Mouse (Mus musculus) liver, embryonic 11.5 days (tissue): Measurements from ENCODE around the gene Inpp5a. TPM values are rescaled to one million over a fixed set of nuclear protein-coding genes. Genes with fewer than 3 reads are reported as not detected.
A peak's percentile ranks its signal among the peaks of the same experiment; 100 is the strongest.

Source experiments
- ATAC-seq: fragments of 200-750 bp; cut with Nextera tagmentation; replicated peaks from 2 replicates; pipeline ENCODE4 v1.8.0; 2017; ENCODE audit warnings: moderate number of reproducible peaks, mild to moderate bottlenecking, moderate TSS enrichment, moderate library complexity; ENCODE audit not compliant: low FRiP score
- DNase-seq: peaks from one replicate; pipeline ENCODE4 v3.0.0-alpha.2; 2017; ENCODE audit warnings: low spot score
- H3K27ac ChIP-seq: fragments of 300-500 bp; sonication (generic); 2 replicates; pipeline ENCODE4 v1.5.1; 2014; ENCODE audit warnings: mild to moderate bottlenecking, low read depth, low read length, control low read depth
- H3K27me3 ChIP-seq: fragments of 300-500 bp; sonication (generic); replicated peaks from 2 replicates; pipeline ENCODE4 v1.6.1; 2014; ENCODE audit warnings: low read length, mixed read lengths; ENCODE audit not compliant: control insufficient read depth, insufficient read depth
- H3K36me3 ChIP-seq: fragments of 300-500 bp; sonication (generic); 2 replicates; pipeline ENCODE4 v1.6.1; 2014; ENCODE audit warnings: mild to moderate bottlenecking, low read length, moderate library complexity, mixed read lengths; ENCODE audit not compliant: control insufficient read depth, insufficient read depth
- H3K4me1 ChIP-seq: fragments of 300-500 bp; sonication (generic); replicated peaks from 2 replicates; pipeline ENCODE4 v1.6.1; 2014; ENCODE audit warnings: low read length, mixed read lengths; ENCODE audit not compliant: control insufficient read depth, insufficient read depth
- H3K4me2 ChIP-seq: fragments of 300-500 bp; sonication (generic); 2 replicates; pipeline ENCODE4 v1.6.1; 2014; ENCODE audit warnings: mild to moderate bottlenecking, control low read depth, moderate library complexity
- H3K4me3 ChIP-seq: fragments of 300-500 bp; sonication (generic); 2 replicates; pipeline ENCODE4 v1.5.1; 2014; ENCODE audit warnings: low read depth, low read length, control low read depth
- H3K9ac ChIP-seq: fragments of 300-500 bp; sonication (generic); 2 replicates; pipeline ENCODE4 v1.6.1; 2014; ENCODE audit warnings: low read depth, low read length, control low read depth
- H3K9me3 ChIP-seq: fragments of 300-500 bp; sonication (generic); 2 replicates; pipeline ENCODE4 v1.6.1; 2016; ENCODE audit warnings: low read length, inconsistent platforms, mixed read lengths; ENCODE audit not compliant: control insufficient read depth
- WGBS: fragments of 180-500 bp; shearing (Covaris S2); extraction: QIAGEN DNeasy Blood & Tissue Kit; methylation state at CpG from one replicate; pipeline ENCODE4 v1.1.7; 2014; 5-methylcytosine and 5-hydroxymethylcytosine counted together
- polyA plus RNA-seq: library from polyadenylated mRNA; unstranded; fragments of >200 nt; fragmentation: Nextera tagmentation; extraction: Ambion mirVana; gene quantifications from 2 replicates; pipeline ENCODE4 v1.2.1, GENCODE M21; 2014

Inpp5a gene
- polyA plus RNA-seq, 1 experiment from 2014 or later, result 11.8 TPM

DNA sequence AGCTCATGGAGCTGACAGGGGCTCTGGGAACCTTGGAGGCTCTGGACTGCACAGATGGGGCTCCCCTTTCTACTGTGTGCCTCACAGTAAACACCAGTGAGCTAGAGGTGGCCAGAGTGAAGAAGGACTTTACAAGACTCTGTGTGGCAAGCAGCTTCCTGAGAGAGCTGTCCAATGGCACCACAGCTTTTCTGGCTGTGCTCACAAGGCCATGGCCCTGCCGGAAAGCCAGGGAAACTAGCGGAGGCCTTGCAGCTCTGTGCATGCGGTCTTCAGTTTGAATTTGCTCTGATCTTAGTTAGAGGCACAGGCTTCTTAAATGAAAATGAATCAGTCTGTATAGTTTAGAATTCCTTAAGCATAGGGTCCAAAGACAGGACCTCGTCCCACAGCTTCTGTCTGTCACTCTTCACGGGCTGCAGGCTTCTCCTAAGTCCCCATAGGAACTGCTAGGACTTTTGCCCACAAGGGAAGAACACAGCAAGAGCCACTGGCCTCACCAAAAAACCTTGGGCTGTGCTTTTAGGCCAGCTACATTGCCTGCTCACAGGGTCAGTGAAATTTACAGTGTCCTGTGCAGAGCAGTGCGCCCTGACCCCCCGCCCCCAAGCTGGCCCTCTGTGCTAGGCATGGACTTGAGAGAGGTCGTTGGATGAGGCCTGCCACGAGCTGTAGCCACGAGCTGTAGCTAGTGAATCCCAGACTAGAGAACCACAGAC, 78.4 kb downstream of the Inpp5a start:
- H3K36me3 ChIP-seq, result no peaks in the 10 kb centered on the region
- H3K4me1 ChIP-seq, result peaks cover 20% of the 10 kb centered on the region
- no peak overlapping the region for H3K9ac ChIP-seq
- 55% methylated on average over 10 of the region's 10 CpGs for WGBS
- no peak overlapping the region for H3K4me3 ChIP-seq
- peak; percentile 50 for ATAC-seq
- H3K27ac ChIP-seq, result peak overlapping the region; percentile 69
- H3K9me3 ChIP-seq, result no peaks in the 10 kb centered on the region
- peak; percentile 43 for DNase-seq
- H3K4me2 ChIP-seq, result no peak overlapping the region
- no peaks in the 10 kb centered on the region for H3K27me3 ChIP-seq

DNA sequence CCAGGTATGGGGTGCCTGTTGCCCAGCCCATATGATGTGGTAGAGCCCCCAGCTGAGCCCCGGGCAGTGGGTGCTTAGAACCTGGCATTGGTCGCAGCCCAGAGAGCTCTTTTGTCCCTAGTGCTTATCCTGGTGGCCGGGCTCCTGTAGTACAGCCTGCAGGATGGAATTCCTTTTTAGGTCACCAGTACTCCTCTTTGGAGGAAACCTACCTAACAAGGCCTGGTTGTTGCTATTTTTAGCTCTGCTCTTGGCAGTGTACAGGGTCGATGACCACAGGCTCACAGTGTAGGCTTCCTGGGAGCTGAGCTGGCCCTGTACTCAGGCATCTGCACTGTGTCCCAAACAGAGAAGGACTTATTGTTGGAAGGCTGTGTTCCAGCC, 79.0 kb downstream of the Inpp5a start:
- ATAC-seq (no peak), DNase-seq (no peak)
- Histone ChIP-seq H3K9ac (no peak overlapping the region), H3K9me3 (no peaks in the 10 kb centered on the region), H3K36me3 (no peaks in the 10 kb centered on the region), H3K4me1 (peaks cover 22% of the 10 kb centered on the region), H3K27ac (peak overlapping the region; percentile 69; the same call in 1 of the 2 replicates), H3K27me3 (no peaks in the 10 kb centered on the region), H3K4me3 (no peak overlapping the region), H3K4me2 (no peak overlapping the region)
- WGBS, result 62% methylated on average over 4 of the region's 4 CpGs

- Histone ChIP-seq H3K9ac (no peak overlapping the region), H3K36me3 (no peaks in the 10 kb centered on the region), H3K9me3 (no peaks in the 10 kb centered on the region), H3K4me2 (no peak overlapping the region), H3K4me1 (peaks cover 22% of the 10 kb centered on the region), H3K27me3 (no peaks in the 10 kb centered on the region), H3K4me3 (no peak overlapping the region), H3K27ac (no peak overlapping the region)
- WGBS, result 51% methylated on average over 2 of the region's 2 CpGs
- ATAC-seq (no peak), DNase-seq (no peak)
Measured at GRCm38 (mm10) chr7:139468440-139468839, 79.5 kb downstream of the Inpp5a start.

GRCm38 (mm10) chr7:139469457-139469856, 80.5 kb downstream of the Inpp5a start:
- Histone ChIP-seq H3K27me3 (no peaks in the 10 kb centered on the region), H3K36me3 (no peaks in the 10 kb centered on the region), H3K9me3 (no peaks in the 10 kb centered on the region), H3K4me1 (peaks cover 22% of the 10 kb centered on the region), H3K4me3 (no peak overlapping the region), H3K9ac (no peak overlapping the region), H3K27ac (no peak overlapping the region), H3K4me2 (no peak overlapping the region)
- DNase-seq, result no peak
- WGBS, result 81% methylated on average over 4 of the region's 4 CpGs
- ATAC-seq, result no peak

GRCm38 (mm10) chr7:139470481-139470880, 81.6 kb downstream of the Inpp5a start:
- WGBS, result 74% methylated on average over 2 of the region's 2 CpGs
- ATAC-seq, result no peak
- H3K4me1 ChIP-seq, result peaks cover 22% of the 10 kb centered on the region
- H3K4me2 ChIP-seq, result no peak overlapping the region
- H3K4me3 ChIP-seq, result no peak overlapping the region
- H3K9me3 ChIP-seq, result no peaks in the 10 kb centered on the region
- H3K36me3 ChIP-seq, result no peaks in the 10 kb centered on the region
- H3K27ac ChIP-seq, result no peak overlapping the region
- no peak overlapping the region for H3K9ac ChIP-seq
- H3K27me3 ChIP-seq, result no peaks in the 10 kb centered on the region
- DNase-seq, result no peak

DNA sequence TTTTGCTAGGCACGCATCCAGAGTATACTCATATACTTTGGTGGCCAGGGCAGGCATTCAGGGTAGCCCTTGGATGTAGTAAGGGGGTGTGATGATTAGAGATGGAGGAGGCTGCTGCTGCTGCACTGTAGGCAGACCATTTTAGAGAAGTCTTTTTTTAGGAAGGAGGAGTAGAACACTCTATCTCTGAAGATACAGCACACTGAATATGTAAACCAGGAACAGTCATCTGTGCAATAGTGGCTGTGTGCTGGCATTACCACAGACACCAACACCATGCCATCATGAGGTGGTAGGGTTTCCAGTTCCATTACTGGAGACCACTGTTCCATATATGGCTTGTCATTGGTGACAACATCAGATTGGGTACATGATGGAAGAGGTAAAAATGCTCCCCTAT, 83.1 kb downstream of the Inpp5a start:
- WGBS, result 95% methylated on average over 1 of the region's 1 CpGs
- no peak overlapping the region for H3K4me2 ChIP-seq
- H3K4me3 ChIP-seq, result no peak overlapping the region
- no peak overlapping the region for H3K9ac ChIP-seq
- ATAC-seq (no peak), DNase-seq (no peak)
- H3K27me3 ChIP-seq, result no peaks in the 10 kb centered on the region
- H3K36me3 ChIP-seq, result no peaks in the 10 kb centered on the region
- H3K27ac ChIP-seq, result no peak overlapping the region
- H3K4me1 ChIP-seq, result peaks cover 18% of the 10 kb centered on the region
- H3K9me3 ChIP-seq, result no peaks in the 10 kb centered on the region

- DNase-seq (peak; percentile 73), ATAC-seq (peak; percentile 59)
- Histone ChIP-seq H3K4me2 (no peak overlapping the region), H3K9ac (no peak overlapping the region), H3K36me3 (no peaks in the 10 kb centered on the region), H3K4me3 (no peak overlapping the region), H3K9me3 (no peaks in the 10 kb centered on the region), H3K27me3 (no peaks in the 10 kb centered on the region), H3K27ac (no peak overlapping the region), H3K4me1 (peaks cover 8% of the 10 kb centered on the region)
- 29% methylated on average over 7 of the region's 7 CpGs for WGBS
Measured at GRCm38 (mm10) chr7:139472865-139473549, 84.1 kb downstream of the Inpp5a start.

DNA sequence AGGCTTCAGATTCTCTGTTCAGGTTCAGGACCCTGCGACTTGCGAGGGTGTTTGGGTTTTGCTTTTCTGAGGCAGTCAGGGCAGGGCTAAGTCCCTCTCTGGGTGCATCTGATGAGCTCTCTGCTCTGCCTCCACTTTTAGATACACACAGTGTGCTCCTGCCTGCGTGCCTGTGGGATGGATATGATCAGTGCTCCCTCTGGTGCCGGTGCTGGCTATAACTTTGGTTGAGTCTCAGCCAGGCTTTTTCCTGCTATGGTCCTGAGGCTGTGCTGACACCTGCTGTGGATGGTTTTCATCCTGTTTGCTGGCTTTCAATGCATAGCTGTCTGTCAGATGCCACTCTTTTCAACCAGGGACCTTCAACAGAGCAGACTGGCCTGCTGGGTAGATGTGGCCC, 87.0 kb downstream of the Inpp5a start:
- Histone ChIP-seq H3K9me3 (no peaks in the 10 kb centered on the region), H3K9ac (no peak overlapping the region), H3K36me3 (no peaks in the 10 kb centered on the region), H3K27me3 (no peaks in the 10 kb centered on the region), H3K27ac (no peak overlapping the region), H3K4me2 (no peak overlapping the region), H3K4me1 (peaks cover 2% of the 10 kb centered on the region; the same call in 1 of the 2 replicates), H3K4me3 (no peak overlapping the region)
- DNase-seq (no peak), ATAC-seq (no peak)
- WGBS, result 52% methylated on average over 4 of the region's 4 CpGs

DNA sequence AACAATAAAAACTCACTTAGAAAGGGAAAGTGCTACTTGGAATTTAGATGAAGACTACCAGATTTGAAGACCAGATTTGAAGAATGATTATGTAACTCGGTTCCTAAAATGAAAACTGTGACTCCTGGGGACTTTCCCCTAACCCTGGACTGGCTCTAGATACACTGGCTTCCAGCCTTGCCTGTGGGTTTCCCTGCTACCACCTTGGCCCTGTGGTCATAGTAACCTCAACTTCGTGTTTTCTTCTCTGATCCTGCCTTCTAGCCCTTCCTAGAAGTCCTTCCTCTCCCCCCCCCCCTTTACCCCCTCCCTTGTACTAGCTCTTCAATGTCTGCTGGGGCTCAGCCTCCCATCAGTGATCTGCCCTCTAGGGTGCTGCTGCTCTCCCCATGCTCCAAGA, 87.8 kb downstream of the Inpp5a start:
- ATAC-seq (no peak), DNase-seq (no peak)
- no peak overlapping the region for H3K4me3 ChIP-seq
- H3K27me3 ChIP-seq, result no peaks in the 10 kb centered on the region
- H3K27ac ChIP-seq, result no peak overlapping the region
- peaks cover 2% of the 10 kb centered on the region; the same call in 1 of the 2 replicates for H3K4me1 ChIP-seq
- H3K4me2 ChIP-seq, result no peak overlapping the region
- no peaks in the 10 kb centered on the region for H3K9me3 ChIP-seq
- 58% methylated on average over 2 of the region's 2 CpGs for WGBS
- no peaks in the 10 kb centered on the region for H3K36me3 ChIP-seq
- no peak overlapping the region for H3K9ac ChIP-seq
